Mouse (Mus musculus) induced T-regulatory cell, adult 2 months (primary cell): ENCODE results near the gene 4933415A04Rik.

Experiments
- DNase-seq: peaks from one replicate; pipeline ENCODE4 v3.0.0-alpha.2; 2012; ENCODE audit warnings: low read depth

Gene 4933415A04Rik

DNA sequence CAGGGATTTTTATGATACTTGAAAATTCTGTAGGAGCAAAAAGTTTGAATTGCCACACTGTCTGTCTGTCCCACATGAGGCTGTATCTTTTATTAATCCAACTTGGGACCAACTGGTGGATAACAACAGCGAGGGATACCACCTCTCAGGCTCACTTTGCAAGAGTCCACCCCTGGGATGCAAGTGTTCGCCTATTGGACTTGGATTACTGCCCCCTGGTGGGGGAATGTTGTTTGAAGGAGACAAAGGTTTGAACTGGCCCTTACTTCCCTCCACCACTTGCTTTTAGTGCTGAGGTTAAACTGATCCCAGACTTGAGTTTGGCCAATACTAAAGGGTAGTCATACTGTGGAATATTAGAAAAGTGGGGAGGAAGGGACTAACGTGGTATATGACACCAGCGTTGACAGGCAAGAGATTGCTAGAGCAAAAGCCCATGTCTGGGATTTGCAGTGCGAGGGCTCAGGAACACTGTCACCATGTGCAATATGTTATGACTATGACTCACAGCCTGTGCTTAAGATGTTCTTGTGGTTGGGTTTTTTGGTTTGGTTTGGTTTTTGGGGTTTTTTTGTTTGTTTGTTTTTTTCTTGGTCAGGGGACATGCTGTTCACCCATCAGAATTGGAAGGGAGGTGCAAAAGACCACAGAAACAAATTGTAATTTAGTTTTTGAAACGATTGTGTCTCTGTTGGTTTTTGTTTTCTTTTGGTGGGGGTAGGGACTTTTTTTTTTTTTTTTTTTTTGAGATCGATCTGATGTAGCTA lies at the start of gene 4933415A04Rik:
TSS of gene 4933415A04Rik (plus strand) at position 717 of the 767 bp plus-strand sequence.
- peak; percentile 61 for DNase-seq

DNA sequence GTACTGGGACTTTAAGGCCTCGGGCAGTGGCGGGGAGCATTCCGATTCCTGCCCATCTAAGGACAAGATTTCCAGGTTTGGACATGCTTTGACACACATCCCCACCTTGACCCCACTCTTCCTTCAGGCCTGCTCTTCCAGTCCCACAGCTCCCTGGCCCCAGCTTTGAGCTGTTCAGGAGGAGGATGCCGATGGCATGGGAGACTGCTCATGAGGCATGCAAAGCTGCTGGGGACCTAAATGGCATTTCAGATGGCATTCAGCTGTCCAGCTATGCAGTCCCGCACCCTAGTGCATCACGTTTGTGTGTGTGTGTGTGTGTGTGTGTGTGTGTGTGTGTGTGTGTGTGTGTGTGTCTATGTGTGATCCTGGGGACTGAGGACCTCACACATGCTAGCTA lies 49.8 kb upstream of the 4933415A04Rik start:
- DNase-seq, result no peak

DNA sequence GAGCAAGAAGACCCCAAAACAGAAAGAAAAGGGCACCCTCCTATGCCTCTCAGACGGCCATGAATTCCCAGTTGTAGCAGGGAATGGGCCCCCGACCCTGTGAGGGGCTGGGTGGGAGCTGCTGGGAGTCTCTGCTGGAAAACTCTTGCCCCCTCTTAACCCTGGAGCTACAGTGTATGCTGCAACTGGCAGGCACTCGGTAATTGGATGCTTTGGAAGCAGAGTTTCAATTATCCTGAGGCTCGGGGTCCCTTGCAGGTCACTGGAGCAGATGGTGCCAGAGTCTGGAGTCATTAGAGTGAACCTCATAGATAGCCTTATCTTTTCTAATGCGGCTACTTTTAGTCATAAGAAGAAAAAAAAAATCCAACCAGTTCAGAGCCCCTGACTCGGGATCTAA lies 47.0 kb upstream of the 4933415A04Rik start:
- no peak for DNase-seq

DNA sequence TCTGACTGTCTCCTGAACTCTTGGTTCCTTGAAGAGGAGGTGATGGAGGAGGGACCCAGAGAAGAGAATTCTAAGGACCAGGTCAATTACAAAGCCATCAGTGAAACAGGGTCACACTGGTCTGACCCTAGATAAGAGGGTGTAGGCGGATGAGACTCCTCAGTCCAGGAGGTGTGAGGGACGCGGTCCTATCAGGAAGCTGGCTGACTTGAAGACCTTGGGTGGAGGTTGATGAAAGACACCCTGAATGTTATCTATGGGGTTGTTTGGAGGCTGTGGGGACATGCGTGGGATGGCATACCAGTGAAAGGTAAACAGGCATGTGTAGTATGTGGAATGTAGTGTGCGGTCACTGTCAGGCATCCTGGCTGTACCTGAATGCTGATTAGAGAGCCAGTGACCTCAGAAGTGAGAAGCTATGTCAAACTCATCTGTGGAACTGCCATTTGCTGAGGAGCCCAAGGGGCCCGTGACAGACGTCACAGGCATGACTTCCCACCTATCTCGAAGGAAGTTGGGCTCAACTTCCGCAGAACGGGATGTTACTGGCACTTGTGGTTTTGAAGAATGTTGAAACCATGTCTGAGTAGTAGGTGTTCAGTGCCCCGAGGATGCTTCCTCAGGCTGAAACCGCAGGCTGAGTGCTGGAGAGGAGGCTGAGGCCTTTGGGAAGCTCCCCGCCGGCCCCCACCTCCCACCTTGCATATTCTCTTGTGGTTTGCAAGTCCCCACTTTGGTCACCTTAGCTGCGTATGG lies 43.0 kb upstream of the 4933415A04Rik start:
- no peak for DNase-seq

DNA sequence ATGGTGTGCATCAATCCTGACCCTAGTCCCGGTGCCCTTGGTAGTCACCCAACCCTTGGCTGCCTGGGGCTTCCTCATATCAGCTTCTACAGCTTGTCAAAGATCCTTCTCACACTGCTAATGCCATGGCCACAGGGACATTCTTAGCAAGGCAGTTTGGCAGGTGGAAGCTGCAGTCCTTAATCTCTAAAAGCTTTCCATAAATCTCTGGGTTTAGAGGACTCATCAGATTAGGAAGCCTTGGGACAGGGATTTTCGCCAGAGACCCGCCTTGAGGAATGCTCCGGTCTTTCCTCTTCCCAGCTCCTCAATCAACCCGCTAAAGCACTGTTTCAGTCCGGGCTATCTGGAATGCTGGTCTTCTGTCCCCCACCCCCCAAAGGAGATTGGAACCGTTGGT lies 42.0 kb upstream of the 4933415A04Rik start:
- no peak for DNase-seq

DNA sequence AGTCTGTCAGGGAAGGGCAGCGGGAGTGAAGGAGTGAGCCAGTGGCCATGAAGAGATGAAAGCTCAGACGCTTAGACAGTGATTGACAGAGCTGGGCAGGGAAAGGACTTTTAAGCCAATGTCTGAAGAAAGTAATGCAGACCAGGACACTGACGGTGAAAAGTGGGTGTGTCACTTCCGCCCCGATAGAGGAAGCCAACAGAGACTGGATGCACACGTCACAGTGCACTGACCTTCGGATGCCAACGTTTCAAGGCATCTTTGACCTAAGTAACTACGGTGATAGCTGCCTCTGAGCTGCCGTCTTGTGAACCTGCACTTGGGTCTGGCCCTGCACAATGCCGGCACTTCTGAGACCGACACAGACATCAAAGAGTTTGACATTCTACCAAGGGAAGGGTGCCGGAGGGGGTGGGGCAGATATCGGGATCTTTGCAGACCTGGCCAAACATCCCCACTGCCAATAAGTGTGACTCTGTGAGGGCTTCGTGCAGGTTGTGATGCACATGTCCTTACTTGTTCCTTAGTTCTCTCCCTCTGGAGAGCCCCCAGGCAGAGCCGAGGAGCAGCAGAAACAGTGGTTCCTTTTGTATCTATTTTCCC lies 40.9 kb upstream of the 4933415A04Rik start:
- no peak for DNase-seq

DNA sequence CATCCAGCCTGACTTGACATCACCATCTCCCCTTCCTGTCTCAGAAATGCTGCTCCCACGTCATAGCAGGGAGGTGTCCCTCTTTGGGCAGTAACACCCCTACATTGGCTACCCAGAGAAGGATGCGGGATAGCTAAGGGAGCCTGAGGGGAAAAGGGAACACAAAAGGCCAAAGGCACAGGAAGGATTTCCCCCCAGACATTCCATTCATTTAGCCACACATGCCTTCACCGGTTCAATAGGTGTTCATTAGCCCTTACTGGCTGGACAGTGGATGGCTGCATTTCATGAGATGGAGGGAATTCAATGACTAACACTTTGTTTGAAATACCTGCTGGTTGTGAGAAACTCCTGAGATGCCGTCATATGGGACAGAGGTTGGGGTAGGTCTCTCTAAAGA lies 40.2 kb upstream of the 4933415A04Rik start:
- no peak for DNase-seq

DNA sequence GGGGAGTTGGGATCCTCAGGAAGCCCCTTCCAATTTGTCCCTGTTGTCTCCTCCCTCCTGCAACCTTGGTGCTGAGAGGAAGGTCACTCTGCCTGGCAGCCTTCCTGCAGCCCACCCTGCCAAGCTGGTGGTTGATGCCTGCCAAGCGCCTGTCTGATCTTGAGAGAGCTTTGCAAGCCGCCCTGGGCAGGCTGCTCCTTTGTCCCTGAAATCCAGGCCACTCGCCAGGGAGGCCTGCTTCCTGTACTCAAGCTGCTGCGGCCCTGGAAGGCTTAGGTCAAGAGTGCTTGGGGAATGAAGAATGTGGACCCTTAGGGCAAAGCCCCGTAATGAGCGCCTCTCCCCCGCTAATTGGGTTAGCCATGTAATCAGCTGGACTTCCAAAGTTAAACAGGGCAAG lies 38.7 kb upstream of the 4933415A04Rik start:
- no peak for DNase-seq

DNA sequence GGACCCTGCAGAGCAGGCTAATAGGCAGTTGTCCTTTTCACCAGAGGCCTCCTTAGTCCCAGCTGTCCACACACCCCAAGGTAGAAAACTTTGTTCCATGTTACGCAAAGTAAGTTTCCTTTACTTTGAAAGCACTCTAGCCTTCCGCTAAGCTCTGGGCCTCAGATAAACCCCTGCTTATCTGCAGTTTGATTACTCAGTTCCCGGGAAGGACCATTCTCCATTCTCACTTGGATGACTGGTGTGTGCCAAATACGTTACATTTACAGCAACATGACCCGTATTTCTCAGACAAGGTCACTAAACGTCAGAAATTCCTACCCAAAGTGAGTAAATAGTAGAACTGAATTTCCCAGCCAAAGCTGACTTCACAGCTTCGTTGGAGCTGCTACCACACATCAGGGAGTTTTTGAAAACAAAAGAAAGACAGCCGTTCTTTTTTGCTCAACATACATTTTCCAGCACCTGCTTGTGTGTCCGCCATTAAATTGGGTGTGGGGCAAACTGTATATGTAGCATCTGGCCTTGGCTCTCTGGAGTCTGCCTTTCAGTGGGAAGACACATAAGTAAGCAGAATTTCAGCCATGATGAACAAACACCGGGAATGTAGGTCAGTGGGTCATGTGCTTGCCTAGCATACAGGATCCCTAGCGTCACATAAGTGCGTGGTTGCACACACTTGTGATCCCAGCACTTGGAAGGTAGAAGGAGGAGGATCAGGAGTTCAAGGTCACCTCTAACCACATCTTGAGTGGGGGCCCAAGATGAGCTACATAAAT lies 38.0 kb upstream of the 4933415A04Rik start:
- no peak for DNase-seq

DNA sequence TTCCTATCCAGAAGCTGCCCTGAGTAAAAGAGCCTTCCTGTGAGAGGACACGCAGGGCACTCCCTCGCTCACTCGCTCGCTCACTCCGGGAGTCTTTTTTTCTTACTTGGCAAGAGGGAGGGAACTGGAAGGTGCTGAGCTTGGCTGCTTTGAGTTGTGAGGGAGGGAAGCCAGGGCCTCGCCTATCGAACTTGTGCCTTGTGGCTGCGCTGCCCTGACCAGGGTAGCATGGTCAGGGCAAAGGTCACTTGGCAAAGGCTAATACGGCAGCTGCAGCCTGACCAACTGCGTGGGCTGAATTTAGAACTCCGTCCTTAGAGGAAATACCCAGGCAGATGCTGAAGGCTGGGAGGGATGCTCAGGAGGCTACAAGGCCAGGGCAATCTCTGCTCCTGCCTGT lies 37.1 kb upstream of the 4933415A04Rik start:
- DNase-seq, result no peak

DNA sequence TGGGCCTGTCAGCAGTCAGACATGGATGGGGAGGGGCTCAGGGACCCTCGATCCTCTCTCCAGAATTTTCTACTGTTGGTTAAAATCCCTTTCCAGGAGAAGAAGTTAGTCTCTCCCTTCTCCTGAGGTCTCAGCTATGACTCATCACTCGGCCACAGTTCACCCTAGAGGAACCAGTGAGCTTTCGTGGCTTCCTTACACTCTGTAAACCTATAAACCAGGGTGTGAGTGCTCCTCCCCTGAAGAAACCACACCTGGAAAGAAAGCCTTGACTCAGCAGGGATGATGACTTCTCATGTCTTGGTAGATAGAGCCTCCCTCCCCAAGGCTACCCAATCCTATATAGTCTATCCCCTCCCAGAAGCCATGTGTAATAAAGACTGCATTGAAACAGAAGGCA lies 35.1 kb upstream of the 4933415A04Rik start:
- DNase-seq, result no peak

DNA sequence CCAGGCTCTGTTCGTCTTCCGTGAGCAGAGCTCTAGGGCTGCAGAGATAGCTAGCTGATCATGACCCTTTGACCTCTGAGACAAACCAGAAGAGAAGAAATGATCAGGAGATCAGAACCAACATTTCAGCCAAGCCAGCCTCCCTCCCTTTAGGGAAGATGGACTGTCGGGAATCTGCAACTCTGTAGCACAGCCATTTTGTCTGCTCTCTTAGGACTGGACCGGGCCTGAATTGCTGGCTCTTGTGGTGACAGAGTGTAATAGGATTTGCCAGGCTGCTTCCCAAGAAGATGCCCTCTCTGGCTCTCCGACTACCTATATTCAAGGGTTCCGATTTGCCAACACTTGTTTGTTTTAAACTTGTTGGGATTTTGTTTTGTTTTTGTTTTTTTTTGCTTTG lies 34.2 kb upstream of the 4933415A04Rik start:
- no peak for DNase-seq

DNA sequence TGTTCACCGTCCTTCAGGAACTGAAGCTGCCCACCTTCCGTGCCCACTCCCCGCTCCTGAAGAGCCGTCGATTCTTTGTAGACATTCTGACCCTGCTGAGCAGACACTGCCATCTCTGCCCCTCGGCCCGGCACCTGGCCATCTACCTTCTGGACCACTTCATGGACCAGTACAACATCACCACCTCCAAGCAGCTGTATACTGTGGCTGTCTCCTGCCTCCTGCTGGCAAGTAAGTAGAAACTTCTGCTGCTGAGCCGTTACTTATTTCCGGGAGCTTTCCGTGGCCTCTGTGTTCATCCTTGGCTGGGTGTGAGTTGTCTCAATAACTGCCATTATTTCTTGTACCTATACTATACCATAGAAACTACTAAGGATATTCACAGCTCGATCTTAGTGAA lies 30.3 kb upstream of the 4933415A04Rik start:
- no peak for DNase-seq

DNA sequence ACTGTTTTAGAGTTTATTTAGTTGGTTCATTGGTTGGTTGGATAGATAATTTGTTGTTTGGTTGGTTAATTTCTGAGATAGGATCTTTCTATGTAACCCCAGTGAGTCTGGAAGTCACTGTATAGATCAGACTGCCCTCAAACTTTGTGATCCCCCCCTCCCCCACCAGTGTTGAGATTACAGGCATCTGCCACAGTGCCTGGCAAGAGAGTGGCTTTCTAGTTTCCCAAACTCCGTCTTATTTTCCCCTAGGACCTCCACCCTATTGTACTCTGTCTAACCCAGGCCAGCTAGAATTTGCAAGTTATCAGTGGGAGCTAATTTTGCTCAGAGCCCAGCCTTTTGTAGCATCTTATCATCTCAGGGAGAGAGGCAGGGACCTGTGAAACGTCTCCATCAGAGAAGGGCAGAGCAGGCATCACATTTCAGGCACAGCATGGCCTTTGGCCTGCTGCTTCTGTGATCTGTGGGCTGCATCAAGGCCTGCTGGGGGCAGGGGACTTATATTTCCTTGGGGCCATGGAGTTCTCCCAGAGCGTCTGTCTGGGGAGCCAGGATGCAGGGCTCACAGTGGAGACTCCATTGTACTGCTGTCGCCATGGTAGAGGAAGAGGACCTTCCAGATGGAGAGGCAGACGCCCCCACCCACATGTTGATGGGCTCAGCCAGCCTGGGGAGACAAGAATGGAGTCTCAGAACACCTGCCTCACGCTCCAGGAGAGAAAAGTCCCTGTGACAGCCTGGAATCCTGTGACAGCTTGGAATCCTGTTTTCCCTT lies 27.1 kb upstream of the 4933415A04Rik start:
- no peak for DNase-seq

DNA sequence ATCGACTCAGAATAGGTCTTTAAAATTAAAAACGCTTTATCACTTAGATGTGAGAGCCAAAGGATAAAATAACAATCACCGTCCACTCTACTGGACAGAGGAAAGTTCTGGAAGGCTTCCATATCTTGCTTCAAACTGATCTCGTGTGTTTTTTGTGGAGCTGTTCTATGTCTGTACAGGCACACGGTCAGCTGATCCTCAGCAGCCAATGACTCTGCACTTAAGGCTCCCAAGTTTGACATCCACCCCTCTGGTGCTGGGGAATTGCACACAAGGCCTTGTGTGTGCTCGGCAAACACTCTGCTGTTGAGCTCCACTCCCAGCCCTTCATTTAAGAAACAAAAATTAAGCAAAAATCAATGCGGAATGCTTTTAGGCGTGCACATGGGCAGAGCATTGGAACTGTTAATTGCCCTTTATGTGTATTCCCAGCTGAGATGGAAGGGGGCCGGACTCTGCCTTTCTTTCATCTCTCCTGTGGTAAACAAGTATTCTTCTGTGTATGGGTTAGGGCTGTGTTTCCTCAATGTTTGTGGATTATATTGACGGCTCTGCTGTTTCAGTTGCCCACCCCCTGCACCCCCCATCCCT lies 23.1 kb upstream of the 4933415A04Rik start:
- DNase-seq, result no peak

DNA sequence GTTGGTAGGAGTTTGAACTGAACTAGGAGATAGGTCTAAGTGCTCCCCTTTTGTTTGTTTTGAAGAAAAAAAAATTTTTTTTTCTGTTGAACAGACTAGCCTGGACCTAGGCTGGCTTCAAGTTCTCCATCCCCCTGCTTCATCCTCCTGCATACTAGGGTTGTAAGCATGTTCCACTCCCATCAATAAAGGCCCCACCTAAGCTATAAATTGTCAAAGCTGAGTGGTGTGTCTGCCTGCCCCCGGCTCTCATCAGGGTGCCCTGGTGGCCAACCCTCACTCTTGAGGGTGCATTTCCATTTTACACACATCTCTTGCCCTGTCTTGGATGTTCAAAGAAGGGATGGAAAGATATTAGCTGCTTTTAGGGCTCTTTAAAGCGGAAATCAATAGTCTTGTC lies 21.4 kb upstream of the 4933415A04Rik start:
- DNase-seq, result no peak

DNA sequence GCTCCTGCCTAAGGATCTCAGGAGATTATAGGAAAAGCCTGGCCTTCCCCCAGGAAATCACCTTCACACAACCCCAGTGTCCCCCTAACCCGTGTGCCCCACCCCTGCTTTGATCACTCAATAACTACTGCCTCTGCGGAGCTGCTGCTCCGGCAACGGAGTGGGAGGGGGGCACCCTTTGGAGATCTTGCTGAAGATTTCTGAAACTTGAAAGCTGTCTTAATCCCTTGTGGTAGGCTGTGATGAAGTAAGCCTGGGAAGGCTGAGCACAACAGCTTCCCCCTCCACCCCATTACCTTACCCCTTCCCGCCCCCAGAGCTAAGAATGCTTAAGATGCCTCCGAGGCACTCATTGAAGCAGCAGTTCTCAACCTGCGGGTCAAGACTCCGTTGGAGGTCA lies 21.0 kb upstream of the 4933415A04Rik start:
- DNase-seq, result no peak

DNA sequence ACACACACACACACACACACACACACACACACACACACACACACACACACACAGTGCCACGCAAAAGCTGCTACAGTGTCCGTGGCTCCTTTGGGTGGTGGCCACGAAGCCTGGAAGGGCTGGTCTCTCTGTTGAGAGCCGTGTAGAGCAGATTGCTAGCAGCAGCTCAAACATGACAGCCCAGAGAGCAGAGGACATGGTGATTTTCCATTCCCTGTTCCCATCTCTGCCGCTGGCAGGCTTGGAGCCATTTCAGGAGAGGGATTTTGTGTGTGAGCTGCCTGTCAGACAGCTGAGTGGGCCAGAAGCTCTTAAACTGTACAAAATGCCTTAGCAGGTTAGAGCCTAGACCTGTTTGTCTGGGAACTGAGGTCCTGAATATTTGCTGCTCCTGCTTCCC lies 20.1 kb upstream of the 4933415A04Rik start:
- no peak for DNase-seq

DNA sequence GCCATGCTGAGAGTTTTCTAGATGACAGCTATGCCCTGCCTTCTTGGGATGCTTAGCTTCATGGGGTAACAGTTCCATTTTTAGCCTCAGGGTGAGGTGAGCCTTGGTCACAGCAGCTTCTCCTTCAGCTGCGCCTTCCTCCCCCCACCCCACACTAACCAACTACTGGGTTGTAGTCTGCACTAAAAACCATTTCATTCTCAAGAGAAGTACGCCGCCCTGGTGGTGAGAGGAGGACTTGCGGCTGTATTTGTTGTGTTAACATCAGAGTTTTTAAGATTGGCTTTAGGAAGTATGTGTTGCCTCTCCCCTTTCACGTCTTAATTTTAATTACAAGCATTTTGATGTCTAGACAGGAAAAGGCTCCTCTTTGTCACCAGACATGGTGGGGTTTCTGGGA lies 18.6 kb upstream of the 4933415A04Rik start:
- DNase-seq, result peak; percentile 53

DNA sequence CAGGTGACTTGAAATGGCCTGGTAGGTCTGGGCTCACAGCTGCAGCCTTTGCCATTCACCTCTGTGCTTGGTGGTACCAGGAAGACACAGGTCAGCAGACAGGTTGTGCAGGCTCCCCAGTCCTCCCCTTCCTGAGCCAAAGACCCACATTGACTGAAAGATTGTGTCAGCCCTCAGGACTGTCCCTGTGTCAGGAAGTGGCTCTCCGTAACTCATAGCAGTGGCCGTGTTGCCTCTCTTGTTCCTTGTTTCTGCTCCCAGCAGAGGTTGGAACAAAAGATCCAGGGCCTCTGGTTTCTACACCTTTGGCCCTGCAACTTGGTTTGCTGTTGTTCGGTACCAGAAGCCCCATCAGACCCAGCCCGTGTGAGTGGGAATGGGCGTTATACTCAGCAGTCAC lies 17.7 kb upstream of the 4933415A04Rik start:
- DNase-seq, result no peak

DNA sequence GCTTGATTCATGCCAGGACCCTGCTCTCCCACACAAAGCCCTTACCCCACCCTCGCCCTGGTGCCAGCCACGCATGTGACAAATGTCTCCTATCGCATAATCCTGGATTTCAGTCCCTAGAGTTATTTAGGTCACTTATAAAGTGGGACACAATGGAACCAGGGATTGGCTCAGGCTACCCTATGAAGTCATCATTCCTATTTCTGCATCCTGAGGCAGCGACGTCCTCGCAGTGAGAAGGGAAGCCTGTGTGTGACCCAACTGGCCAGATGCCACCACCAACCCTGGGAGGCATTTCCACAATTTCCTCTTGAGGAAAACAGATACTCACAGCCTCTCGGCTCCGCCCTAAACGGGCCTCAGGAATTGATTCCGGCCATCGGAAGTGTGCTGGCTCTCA lies 17.2 kb upstream of the 4933415A04Rik start:
- DNase-seq, result no peak
